Mouse (Mus musculus): ENCODE results near the gene Fyco1.
"Not testable (repeated sequence)": the region's sequence is repeated elsewhere in the genome, so short reads cannot be mapped to it uniquely, and the experiment has no call there.

The Fyco1 gene

DNA sequence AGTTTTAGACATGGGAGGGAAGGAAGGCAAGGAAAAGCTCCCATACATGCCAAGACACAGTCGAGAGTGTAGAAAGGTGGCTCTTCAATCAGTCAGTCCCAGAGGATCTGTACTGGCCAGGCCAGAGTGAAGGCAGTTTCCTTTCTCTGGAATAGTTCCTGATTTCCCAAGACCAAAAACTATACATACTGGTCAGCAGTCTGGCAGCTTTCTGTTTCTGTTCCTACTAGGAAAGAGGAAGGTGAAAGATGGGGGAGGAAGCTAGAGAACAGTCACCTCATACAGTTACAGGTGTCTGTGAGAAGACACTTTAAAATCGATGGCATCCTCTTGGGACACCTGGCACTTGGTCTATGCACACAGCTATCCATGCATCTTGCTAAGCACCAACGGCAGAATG lies 36.3 kb downstream of the Fyco1 start:
- in situ Hi-C loops (cut with MboI; ENCODE audit: low sequenced_read_pairs) = no loop called here

GRCm38 (mm10) chr9:123814821-123815220 lies 36.9 kb downstream of the Fyco1 start:
- in situ Hi-C loops (cut with MboI; ENCODE audit: low sequenced_read_pairs) = no loop called here

GRCm38 (mm10) chr9:123814326-123814725 lies 37.4 kb downstream of the Fyco1 start:
- in situ Hi-C loops (cut with MboI; ENCODE audit: low sequenced_read_pairs) = no loop called here

GRCm38 (mm10) chr9:123811831-123812230 lies 39.9 kb downstream of the Fyco1 start:
- in situ Hi-C loops (cut with MboI; ENCODE audit: low sequenced_read_pairs) = no loop called here

DNA sequence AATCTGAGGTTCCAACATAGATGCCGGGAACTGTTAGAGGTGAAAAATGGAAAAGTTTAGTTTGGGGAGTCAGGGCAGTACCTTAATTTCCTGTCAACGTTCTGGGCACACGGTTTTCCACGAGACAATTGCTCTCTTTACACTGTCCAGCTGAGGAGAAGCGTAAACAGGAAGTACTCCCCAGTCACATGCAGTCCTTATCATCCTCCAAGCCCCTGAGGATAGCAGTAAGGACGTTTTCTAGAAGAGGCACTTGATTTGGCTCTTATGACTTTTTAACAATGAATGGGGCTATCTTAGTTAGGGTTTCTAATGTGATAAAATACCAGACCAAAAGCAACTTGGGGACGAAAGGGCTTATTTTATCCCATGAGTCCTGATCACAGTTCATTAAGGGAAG lies 43.1 kb downstream of the Fyco1 start:
- in situ Hi-C loops (cut with MboI; ENCODE audit: low sequenced_read_pairs) = no loop called here

- in situ Hi-C loops (cut with MboI; ENCODE audit: low sequenced_read_pairs) = no loop called here
These were observed 45.4 kb downstream of the Fyco1 start, which contains the start of gene Cxcr6 for GRCm38 (mm10) chr9:123806267-123806666. Cxcr6 (plus strand) TSS chr9:123806475.

DNA sequence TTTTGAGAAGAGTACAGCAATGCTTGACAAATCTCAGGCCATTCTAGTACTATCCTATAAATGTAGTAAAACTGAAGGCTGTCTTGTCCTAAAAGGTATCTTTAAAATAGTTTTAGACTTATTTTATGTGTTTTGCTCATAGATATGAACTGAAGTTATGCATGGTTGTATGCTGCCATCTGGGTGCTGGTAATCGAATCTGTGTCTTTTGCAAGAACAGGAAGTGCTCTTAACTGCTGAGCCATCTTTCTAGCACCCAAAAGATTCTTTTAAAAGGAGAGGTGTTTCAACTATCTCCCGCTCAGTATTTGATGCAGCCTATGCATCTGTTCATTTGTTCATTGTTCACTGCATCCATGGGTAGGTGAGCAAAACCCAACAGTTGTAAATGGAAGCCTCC lies 46.5 kb downstream of the Fyco1 start:
- in situ Hi-C loops (cut with MboI; ENCODE audit: low sequenced_read_pairs) = no loop called here

GRCm38 (mm10) chr9:123802896-123803295 lies 48.8 kb downstream of the Fyco1 start:
- in situ Hi-C loops (cut with MboI; ENCODE audit: low sequenced_read_pairs) = no loop called here

DNA sequence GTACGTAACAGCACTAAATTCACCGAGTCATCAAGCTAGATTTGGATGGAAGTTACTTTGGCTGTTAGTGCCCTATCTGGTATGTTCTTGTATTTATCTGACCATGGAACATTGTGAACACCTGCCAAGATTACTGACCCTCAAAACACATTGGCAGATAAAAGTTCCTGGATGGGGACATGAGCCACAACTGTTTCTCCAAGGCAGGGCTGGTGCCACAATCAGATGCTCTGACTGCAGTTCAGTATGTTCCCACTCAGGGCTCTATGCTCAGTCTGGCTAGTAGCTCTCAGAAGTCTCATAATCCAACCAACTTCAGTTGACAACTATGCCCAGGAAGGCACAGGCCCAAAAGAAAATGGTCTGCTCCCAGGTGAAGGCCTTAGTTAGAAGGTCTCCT lies 49.3 kb downstream of the Fyco1 start:
- in situ Hi-C loops (cut with MboI; ENCODE audit: low sequenced_read_pairs) = no loop called here

- in situ Hi-C loops (cut with MboI; ENCODE audit: low sequenced_read_pairs) = no loop called here
These were observed 50.2 kb downstream of the Fyco1 start for GRCm38 (mm10) chr9:123801527-123801926.

DNA sequence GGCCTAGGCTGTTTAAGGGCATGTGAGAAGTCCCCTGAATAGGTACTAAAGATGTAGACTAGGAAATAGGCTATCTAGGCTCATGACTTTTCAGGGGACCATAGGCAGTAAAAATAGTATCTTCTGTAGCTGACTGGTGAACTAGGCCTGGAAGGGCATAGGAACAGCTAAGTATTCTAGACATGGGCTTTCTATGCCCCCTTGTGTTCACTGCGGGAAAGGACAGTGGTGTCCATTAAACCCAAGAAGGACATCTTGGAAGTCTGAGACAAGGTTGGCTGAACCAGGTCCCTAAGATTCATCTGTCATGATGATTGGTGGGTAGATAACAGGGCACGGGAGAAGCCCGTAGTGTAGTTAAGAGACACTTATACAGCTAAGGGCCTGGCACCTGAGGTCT lies 55.5 kb downstream of the Fyco1 start:
- in situ Hi-C loops (cut with MboI; ENCODE audit: low sequenced_read_pairs) = no loop called here

GRCm38 (mm10) chr9:123788855-123789529 lies 62.7 kb downstream of the Fyco1 start:
- in situ Hi-C loops (cut with MboI; ENCODE audit: low sequenced_read_pairs) = no loop called here

DNA sequence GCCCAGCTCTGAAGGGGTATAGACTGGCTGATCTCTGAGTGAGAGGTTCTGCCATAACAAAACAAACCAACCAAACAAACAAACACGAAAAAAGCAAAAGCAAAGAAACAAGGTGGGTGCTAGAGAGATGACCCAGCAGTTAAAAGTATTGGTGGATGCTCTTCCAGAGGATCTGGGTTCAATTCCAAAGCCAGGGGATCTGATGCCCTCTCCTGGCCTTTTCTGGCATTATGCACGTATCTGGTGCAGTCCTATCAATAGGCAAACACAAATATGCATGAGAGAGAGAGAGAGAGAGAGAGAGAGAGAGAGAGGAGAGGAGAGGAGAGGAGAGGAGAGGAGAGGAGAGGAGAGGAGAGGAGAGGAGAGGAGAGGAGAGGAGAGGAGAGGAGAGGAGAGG lies 78.4 kb downstream of the Fyco1 start:
- in situ Hi-C loops (cut with MboI; ENCODE audit: low sequenced_read_pairs) = not testable (repeated sequence)

- in situ Hi-C loops (cut with MboI; ENCODE audit: low sequenced_read_pairs) = no loop called here
These were observed 82.2 kb downstream of the Fyco1 start for GRCm38 (mm10) chr9:123769532-123769931.

GRCm38 (mm10) chr9:123768443-123768842 lies 83.3 kb downstream of the Fyco1 start:
- in situ Hi-C loops (cut with MboI; ENCODE audit: low sequenced_read_pairs) = no loop called here

DNA sequence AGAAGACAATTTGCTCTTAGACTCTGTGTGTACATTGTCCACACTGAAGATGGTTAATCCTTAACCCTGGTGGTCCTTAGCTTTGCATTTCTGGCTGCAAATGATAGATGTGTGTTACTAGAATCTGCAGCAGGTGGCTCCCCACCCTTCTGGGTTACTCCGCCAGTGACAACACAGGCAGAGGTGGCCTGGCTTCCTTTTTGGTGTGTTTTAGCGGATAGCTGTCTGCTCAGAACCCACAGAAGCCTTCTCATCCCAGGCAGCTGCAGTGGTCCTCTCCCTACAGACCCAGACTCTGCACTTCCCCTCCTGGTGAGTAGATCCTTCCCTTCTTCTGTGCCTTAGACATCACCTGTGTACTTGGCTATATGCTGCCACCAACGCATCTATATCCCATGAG lies 84.7 kb downstream of the Fyco1 start:
- in situ Hi-C loops (cut with MboI; ENCODE audit: low sequenced_read_pairs) = no loop called here

DNA sequence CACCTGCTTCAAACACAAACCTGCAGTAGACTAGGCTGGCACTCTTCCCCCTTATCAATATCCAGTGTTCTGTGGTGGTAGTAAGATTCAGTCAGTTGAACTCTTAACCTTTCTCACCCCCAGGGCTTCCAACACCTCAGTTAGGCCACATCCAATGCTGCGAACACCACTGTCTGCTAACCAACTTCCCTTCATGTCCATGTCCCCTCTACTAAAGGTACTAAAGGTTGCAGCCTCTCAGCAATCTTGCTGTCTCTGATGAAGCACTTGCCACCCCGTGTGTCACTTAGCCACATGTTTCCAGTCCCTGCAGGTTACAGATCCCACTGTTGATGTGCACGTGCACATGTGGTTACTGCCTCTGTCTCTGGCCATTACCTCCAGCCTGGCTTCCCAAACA lies 87.9 kb downstream of the Fyco1 start:
- in situ Hi-C loops (cut with MboI; ENCODE audit: low sequenced_read_pairs) = no loop called here

GRCm38 (mm10) chr9:123762886-123763285 lies 88.8 kb downstream of the Fyco1 start:
- in situ Hi-C loops (cut with MboI; ENCODE audit: low sequenced_read_pairs) = no loop called here

DNA sequence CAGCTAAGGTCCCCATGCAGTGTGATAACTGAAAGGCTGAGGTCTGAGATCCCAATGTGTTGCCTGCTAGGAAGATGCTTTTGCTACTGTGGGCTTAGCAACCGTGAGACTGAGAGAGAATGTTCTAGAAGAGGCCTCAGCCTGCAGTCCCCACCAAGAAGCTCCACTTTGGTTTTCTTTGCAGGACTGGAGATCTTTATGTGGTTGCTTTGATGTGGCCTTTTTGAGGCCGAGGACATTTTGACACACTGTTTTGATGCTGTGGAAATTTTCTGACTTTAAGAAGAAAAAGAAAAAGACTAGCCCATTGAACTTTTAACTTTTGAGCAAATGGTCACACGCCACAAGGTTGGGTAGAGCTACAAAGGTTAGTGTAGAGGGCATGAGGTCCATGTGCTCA lies 90.9 kb downstream of the Fyco1 start:
- in situ Hi-C loops (cut with MboI; ENCODE audit: low sequenced_read_pairs) = no loop called here

- in situ Hi-C loops (cut with MboI; ENCODE audit: low sequenced_read_pairs) = no loop called here
These were observed 93.1 kb downstream of the Fyco1 start for GRCm38 (mm10) chr9:123758645-123759044.

DNA sequence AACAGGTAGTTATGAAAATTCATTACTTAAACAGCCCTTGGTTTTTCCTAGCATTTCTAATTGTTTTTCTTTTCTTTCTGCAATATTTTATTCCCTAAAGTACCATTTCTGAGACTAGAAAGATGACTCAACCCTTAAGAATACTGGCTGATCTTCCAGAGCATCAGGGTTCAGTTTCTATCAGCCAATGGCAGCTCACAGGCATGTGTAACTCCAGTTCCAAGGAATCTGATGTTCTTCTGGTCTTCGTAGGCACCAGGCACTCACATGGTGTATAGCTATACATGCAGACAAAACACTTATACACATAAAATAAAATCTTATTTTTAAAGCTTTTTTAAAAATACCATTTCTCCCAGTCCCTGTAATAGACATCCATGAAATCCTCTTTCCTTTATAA lies 93.5 kb downstream of the Fyco1 start:
- in situ Hi-C loops (cut with MboI; ENCODE audit: low sequenced_read_pairs) = no loop called here

DNA sequence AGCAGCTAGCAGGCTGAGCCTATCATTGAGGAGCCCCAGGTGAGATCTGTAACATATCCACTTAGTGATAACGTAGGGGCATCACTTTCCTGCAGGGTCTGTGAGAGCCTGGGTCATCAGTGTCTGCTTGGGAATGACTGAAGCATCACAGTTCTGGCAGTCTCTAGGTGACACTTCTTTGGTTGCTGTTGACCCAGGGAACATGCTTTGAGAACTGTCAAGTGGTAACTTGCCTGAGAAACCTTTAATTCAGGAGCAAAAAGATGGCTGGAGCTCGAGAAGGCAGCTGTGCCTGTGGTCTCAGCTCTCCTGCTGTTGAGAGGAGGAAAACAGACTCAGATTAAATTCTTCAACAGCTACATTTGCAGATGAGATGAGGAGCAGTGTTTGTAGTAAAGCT lies 94.4 kb downstream of the Fyco1 start:
- in situ Hi-C loops (cut with MboI; ENCODE audit: low sequenced_read_pairs) = no loop called here

- in situ Hi-C loops (cut with MboI; ENCODE audit: low sequenced_read_pairs) = no loop called here
These were observed 94.9 kb downstream of the Fyco1 start for GRCm38 (mm10) chr9:123756752-123757151.

Measured in CH12F3 (cell line).